Mouse (Mus musculus) kidney, adult 2 months (tissue): ENCODE results near the gene Mok.

ENCODE experiments used
- CTCF ChIP-seq: fragments of 200-500 bp; conservative IDR thresholded peaks from 2 replicates; pipeline ENCODE4 v1.5.1; 2011; ENCODE audit warnings: low read depth, mild to moderate bottlenecking, control low read depth, low read length, moderate library complexity, mixed read lengths; ENCODE audit not compliant: insufficient read depth, insufficient read length
- POLR2A ChIP-seq: fragments of 200-500 bp; IDR thresholded peaks from one replicate; pipeline ENCODE4 v1.6.1; 2011; ENCODE audit warnings: low read depth, low read length, control low read depth

DNA sequence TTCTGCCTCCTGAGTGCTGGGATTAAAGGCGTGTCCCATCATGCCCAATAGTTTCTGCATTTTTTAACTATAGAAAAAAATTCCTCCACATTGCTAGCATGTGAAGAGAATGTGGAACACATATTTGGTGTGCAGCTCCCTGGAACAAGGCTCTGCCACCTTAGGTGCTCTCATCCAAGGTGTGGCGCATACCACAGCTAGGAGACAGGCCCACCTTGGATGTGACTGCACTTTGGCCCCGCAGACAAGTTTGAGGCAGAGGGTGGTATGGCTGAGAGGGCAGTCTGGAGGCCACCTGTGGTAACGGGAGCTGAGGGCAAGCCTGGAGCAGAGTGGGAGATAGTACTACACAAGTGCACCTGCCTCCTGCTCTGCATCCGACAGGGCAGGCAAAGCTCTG lies 31.9 kb downstream of the Mok start:
- TF ChIP-seq CTCF (no peak), POLR2A (no peak)
